Mouse (Mus musculus) hindbrain, embryonic 10.5 days (tissue): Measurements from ENCODE around the gene St3gal5. TPM values are rescaled to one million over a fixed set of nuclear protein-coding genes. Genes with fewer than 3 reads are reported as not detected.

Experiments
- DNase-seq: peaks from one replicate; pipeline ENCODE4 v3.0.0-alpha.2; 2017; ENCODE audit warnings: low spot score
- H3K27ac ChIP-seq: fragments of 300-500 bp; sonication (generic); 2 replicates; pipeline ENCODE4 v1.5.1; 2016; ENCODE audit warnings: mild to moderate bottlenecking, moderate library complexity
- H3K27me3 ChIP-seq: fragments of 300-500 bp; sonication (generic); 2 replicates; pipeline ENCODE4 v1.6.1; 2016; ENCODE audit warnings: mild to moderate bottlenecking; ENCODE audit not compliant: poor library complexity, insufficient read depth, severe bottlenecking
- H3K36me3 ChIP-seq: fragments of 300-500 bp; sonication (generic); 2 replicates; pipeline ENCODE4 v1.6.1; 2016; ENCODE audit warnings: mild to moderate bottlenecking, moderate library complexity
- H3K4me1 ChIP-seq: fragments of 300-500 bp; sonication (generic); replicated peaks from 2 replicates; pipeline ENCODE4 v1.6.1; 2016; ENCODE audit warnings: mild to moderate bottlenecking
- H3K4me3 ChIP-seq: fragments of 300-500 bp; sonication (generic); 2 replicates; pipeline ENCODE4 v1.5.1; 2016; ENCODE audit warnings: mild to moderate bottlenecking, moderate library complexity
- H3K9me3 ChIP-seq: fragments of 300-500 bp; sonication (generic); 2 replicates; pipeline ENCODE4 v1.6.1; 2016; ENCODE audit warnings: mild to moderate bottlenecking, moderate library complexity
- WGBS: fragments of 180-500 bp; shearing (Covaris S2); methylation state at CpG from one replicate; pipeline ENCODE4 v1.1.7; 2016; 5-methylcytosine and 5-hydroxymethylcytosine counted together
- polyA plus RNA-seq: library from polyadenylated mRNA; unstranded; fragments of >200 nt; fragmentation: Nextera tagmentation; extraction: Ambion mirVana; gene quantifications from 2 replicates; pipeline ENCODE4 v1.2.1, GENCODE M21; 2016

Gene St3gal5
- polyA plus RNA-seq, 1 experiment from 2014 or later, result 43.0 TPM

GRCm38 (mm10) chr6:72122515-72122914, 25.1 kb downstream of the St3gal5 start:
- Histone ChIP-seq H3K27me3 (no peaks in the 10 kb centered on the region), H3K4me1 (no peaks in the 10 kb centered on the region), H3K4me3 (no peak overlapping the region), H3K27ac (no peak overlapping the region), H3K36me3 (peaks cover 4% of the 10 kb centered on the region; the same call in 1 of the 2 replicates), H3K9me3 (no peaks in the 10 kb centered on the region)
- WGBS, result 91% methylated on average over 5 of the region's 5 CpGs
- DNase-seq, result no peak

GRCm38 (mm10) chr6:72124315-72125103, 27.1 kb downstream of the St3gal5 start:
- Histone ChIP-seq H3K9me3 (no peaks in the 10 kb centered on the region), H3K4me3 (no peak overlapping the region), H3K36me3 (peaks cover 24% of the 10 kb centered on the region), H3K4me1 (no peaks in the 10 kb centered on the region), H3K27me3 (no peaks in the 10 kb centered on the region), H3K27ac (no peak overlapping the region)
- DNase-seq, result no peak
- 94% methylated on average over 13 of the region's 13 CpGs for WGBS

- H3K4me1 ChIP-seq, result no peaks in the 10 kb centered on the region
- peaks cover 39% of the 10 kb centered on the region for H3K36me3 ChIP-seq
- DNase-seq, result no peak
- no peak overlapping the region for H3K4me3 ChIP-seq
- no peaks in the 10 kb centered on the region for H3K9me3 ChIP-seq
- WGBS, result 82% methylated on average over 9 of the region's 9 CpGs
- no peaks in the 10 kb centered on the region for H3K27me3 ChIP-seq
- H3K27ac ChIP-seq, result no peak overlapping the region
These were observed 28.9 kb downstream of the St3gal5 start for GRCm38 (mm10) chr6:72126128-72126917.

- Histone ChIP-seq H3K4me1 (no peaks in the 10 kb centered on the region), H3K4me3 (no peak overlapping the region), H3K36me3 (peaks cover 75% of the 10 kb centered on the region), H3K9me3 (no peaks in the 10 kb centered on the region), H3K27me3 (no peaks in the 10 kb centered on the region), H3K27ac (no peak overlapping the region)
- WGBS, result 79% methylated on average over 6 of the region's 6 CpGs
- no peak for DNase-seq
These were observed 32.7 kb downstream of the St3gal5 start for GRCm38 (mm10) chr6:72130056-72130455.

GRCm38 (mm10) chr6:72132671-72133214, 35.4 kb downstream of the St3gal5 start:
- H3K4me3 ChIP-seq, result no peak overlapping the region
- peaks cover 82% of the 10 kb centered on the region for H3K36me3 ChIP-seq
- 96% methylated on average over 8 of the region's 8 CpGs for WGBS
- H3K27me3 ChIP-seq, result no peaks in the 10 kb centered on the region
- no peaks in the 10 kb centered on the region for H3K4me1 ChIP-seq
- H3K27ac ChIP-seq, result no peak overlapping the region
- DNase-seq, result no peak
- no peaks in the 10 kb centered on the region for H3K9me3 ChIP-seq

GRCm38 (mm10) chr6:72134850-72135515, 37.6 kb downstream of the St3gal5 start:
- no peak overlapping the region for H3K4me3 ChIP-seq
- H3K9me3 ChIP-seq, result no peaks in the 10 kb centered on the region
- peaks cover 60% of the 10 kb centered on the region for H3K36me3 ChIP-seq
- 85% methylated on average over 9 of the region's 9 CpGs for WGBS
- no peak overlapping the region for H3K27ac ChIP-seq
- H3K27me3 ChIP-seq, result no peaks in the 10 kb centered on the region
- H3K4me1 ChIP-seq, result 0 out of 2 replicates have a peak, but pooled peaks cover 4% of the 10 kb centered on the region
- no peak for DNase-seq

- peaks cover 50% of the 10 kb centered on the region for H3K36me3 ChIP-seq
- H3K27me3 ChIP-seq, result no peaks in the 10 kb centered on the region
- 0 out of 2 replicates have a peak, but pooled peaks cover 4% of the 10 kb centered on the region for H3K4me1 ChIP-seq
- WGBS, result 96% methylated on average over 5 of the region's 5 CpGs
- DNase-seq, result no peak
- no peak overlapping the region for H3K27ac ChIP-seq
- no peaks in the 10 kb centered on the region for H3K9me3 ChIP-seq
- H3K4me3 ChIP-seq, result no peak overlapping the region
These were observed 38.6 kb downstream of the St3gal5 start for GRCm38 (mm10) chr6:72136016-72136415.

GRCm38 (mm10) chr6:72136543-72136942, 39.2 kb downstream of the St3gal5 start:
- H3K27ac ChIP-seq, result no peak overlapping the region
- DNase-seq, result no peak
- WGBS, result 76% methylated on average over 10 of the region's 10 CpGs
- H3K4me3 ChIP-seq, result no peak overlapping the region
- 0 out of 2 replicates have a peak, but pooled peaks cover 4% of the 10 kb centered on the region for H3K4me1 ChIP-seq
- H3K27me3 ChIP-seq, result no peaks in the 10 kb centered on the region
- peaks cover 49% of the 10 kb centered on the region for H3K36me3 ChIP-seq
- H3K9me3 ChIP-seq, result no peaks in the 10 kb centered on the region

- Histone ChIP-seq H3K9me3 (no peaks in the 10 kb centered on the region), H3K27me3 (no peaks in the 10 kb centered on the region), H3K36me3 (peaks cover 30% of the 10 kb centered on the region), H3K4me3 (no peak overlapping the region), H3K4me1 (0 out of 2 replicates have a peak, but pooled peaks cover 4% of the 10 kb centered on the region), H3K27ac (no peak overlapping the region)
- DNase-seq, result no peak
- 89% methylated on average over 9 of the region's 9 CpGs for WGBS
These were observed 42.3 kb downstream of the St3gal5 start for GRCm38 (mm10) chr6:72139508-72140193.

- H3K4me3 ChIP-seq, result no peak overlapping the region
- peaks cover 24% of the 10 kb centered on the region for H3K36me3 ChIP-seq
- no peak for DNase-seq
- H3K27ac ChIP-seq, result no peak overlapping the region
- WGBS, result 81% methylated on average over 8 of the region's 8 CpGs
- no peaks in the 10 kb centered on the region for H3K9me3 ChIP-seq
- 0 out of 2 replicates have a peak, but pooled peaks cover 4% of the 10 kb centered on the region for H3K4me1 ChIP-seq
- H3K27me3 ChIP-seq, result no peaks in the 10 kb centered on the region
These were observed 43.0 kb downstream of the St3gal5 start for GRCm38 (mm10) chr6:72140371-72140770.

- no peak overlapping the region for H3K4me3 ChIP-seq
- no peaks in the 10 kb centered on the region for H3K27me3 ChIP-seq
- DNase-seq, result no peak
- H3K4me1 ChIP-seq, result 0 out of 2 replicates have a peak, but pooled peaks cover 4% of the 10 kb centered on the region
- H3K9me3 ChIP-seq, result no peaks in the 10 kb centered on the region
- 63% methylated on average over 10 of the region's 10 CpGs for WGBS
- H3K36me3 ChIP-seq, result peaks cover 18% of the 10 kb centered on the region
- H3K27ac ChIP-seq, result no peak overlapping the region
These were observed 43.8 kb downstream of the St3gal5 start for GRCm38 (mm10) chr6:72141191-72141590.

- WGBS, result 94% methylated on average over 4 of the region's 4 CpGs
- H3K27me3 ChIP-seq, result no peaks in the 10 kb centered on the region
These were observed 45.2 kb downstream of the St3gal5 start for GRCm38 (mm10) chr6:72142561-72142960.

More at GRCm38 (mm10) chr6:72142561-72142960, 45.2 kb downstream of the St3gal5 start:
- H3K27ac ChIP-seq, result no peak overlapping the region
- no peak overlapping the region for H3K4me3 ChIP-seq
- peaks cover 21% of the 10 kb centered on the region for H3K36me3 ChIP-seq
- DNase-seq, result no peak
- 0 out of 2 replicates have a peak, but pooled peaks cover 4% of the 10 kb centered on the region for H3K4me1 ChIP-seq
- H3K9me3 ChIP-seq, result no peaks in the 10 kb centered on the region
